Mouse (Mus musculus) ES-E14 (cell line): ENCODE data around the gene Fam216b.

Source experiments
- MAFK ChIP-seq: IDR thresholded peaks from 2 replicates; pipeline ENCODE4 v1.6.1; 2014; ENCODE audit warnings: mild to moderate bottlenecking, low read depth, low read length, inconsistent platforms; ENCODE audit not compliant: insufficient read depth
- ZNF384 ChIP-seq: IDR thresholded peaks from 2 replicates; pipeline ENCODE4 v1.6.1; 2012; ENCODE audit warnings: low read depth, low read length, inconsistent platforms

DNA sequence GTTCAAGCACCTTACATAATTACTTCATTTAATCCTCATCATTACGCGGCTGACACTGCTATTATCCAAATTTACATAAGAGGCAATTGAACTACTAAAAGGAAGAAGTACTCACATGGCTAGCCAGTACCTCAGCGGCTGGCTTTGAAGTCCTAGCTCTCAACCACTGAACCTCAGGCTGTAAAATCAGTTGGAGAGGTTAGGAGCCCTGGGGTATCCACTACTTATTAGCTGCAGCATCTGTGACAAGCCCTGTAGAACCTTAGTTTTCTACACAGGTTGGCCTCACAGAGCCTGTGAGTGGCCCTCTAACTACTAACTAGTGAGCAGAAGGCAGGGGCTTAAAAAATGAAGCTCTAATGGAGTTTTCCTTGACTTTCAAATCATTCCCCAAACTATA lies 31.5 kb upstream of the Fam216b start:
- TF ChIP-seq MAFK: no peak
- TF ChIP-seq ZNF384: no peak
